Mouse (Mus musculus): ENCODE measurements at regions not wholly inside any gene's neighbourhood (a gene's known extent, or its start where the extent isn't known, plus 50 kb on each side); places are given as distances from the start of the nearest gene placed in this dataset.

GRCm38 (mm10) chr1:43247609-43248008, 50.8 kb upstream of the Fhl2 start:
- no peak for DNase-seq (ENCODE audit: low spot score in 2 of 2)

DNA sequence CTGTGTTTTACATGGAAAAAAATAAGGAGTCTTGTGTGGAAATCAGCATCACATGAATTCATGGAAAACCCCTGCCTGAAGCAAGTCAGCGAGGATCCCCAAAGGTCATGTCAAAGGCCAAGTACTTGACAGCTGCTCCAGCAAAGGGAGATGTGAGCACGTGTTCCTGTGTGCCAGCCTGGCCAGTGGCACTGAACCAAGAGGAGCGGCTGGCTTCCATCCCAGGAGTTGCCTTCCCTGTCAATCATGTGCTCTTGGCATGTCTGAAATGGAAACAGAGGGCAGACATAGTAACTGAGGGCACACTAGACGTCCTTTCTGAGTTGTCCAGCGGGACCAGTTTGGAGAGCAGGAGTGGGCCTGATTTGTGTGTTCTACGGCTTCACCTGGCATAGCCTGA, 53.5 kb upstream of the Fhl2 start:
- no peak for DNase-seq (ENCODE audit: low spot score in 2 of 2)

DNA sequence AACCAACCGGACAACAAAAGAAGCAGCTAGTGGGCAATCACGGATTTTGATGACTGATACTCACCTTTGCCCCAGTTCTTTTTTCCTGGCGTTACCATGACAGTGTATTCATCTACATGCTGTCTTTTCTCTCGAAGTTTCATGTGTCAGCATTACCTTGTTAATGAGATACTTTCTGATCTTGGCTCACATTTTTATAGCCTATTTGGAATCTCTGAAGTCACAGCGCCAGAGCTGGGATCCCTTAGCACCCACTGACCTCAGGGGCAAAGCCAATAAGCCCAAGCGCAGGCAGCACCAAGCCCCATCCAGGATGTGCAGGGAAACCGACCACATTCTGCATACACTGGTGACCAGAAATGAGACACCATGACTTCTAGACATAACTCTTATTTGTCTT, 54.6 kb upstream of the Fhl2 start:
- DNase-seq (ENCODE audit: low spot score in 2 of 2), result no peak

DNA sequence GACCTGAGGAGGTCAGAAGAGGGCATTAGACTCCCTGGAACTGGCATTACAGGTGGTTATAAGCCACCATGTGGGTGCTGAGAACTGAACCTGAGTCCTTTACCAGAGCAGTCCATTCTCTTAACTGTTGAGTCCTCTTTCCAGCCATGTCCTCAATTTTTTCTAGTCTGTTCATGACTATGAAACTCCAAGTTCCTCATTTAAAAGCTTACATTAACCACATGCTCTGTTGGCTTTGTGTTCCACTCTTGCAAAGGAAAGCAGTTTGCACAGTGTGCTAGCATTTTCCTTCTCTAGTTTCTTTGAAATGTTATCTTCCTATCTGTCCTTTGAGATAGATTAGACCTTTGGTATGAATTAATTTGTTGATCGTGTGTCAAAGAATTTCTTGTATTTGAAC, 57.3 kb upstream of the Fhl2 start:
- DNase-seq (ENCODE audit: low spot score in 2 of 2), result no peak

DNA sequence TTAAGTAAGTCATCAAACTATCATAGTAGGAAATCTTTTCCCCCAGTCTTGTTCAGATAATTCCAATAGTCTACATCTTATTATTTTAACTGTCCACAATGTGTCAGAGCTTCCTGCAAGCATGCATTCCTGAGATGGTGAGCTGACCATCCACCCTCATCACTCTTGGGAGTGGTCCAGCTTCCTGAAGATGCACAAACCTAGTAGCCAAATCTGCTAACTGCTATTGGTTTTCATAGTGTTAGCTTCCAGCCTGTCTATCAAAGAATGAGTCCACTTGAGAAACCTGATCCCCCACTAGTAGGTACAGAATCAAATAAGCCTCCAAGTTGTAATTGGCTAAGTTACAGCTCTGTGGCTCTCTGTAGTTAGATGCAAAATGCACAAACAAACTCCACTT, 59.3 kb upstream of the Fhl2 start:
- DNase-seq (ENCODE audit: low spot score in 2 of 2), result no peak

GRCm38 (mm10) chr1:43257909-43258308, 61.1 kb upstream of the Fhl2 start:
- no peak for DNase-seq (ENCODE audit: low spot score in 2 of 2)

- no peak for DNase-seq (ENCODE audit: low spot score in 2 of 2)
Observed at GRCm38 (mm10) chr1:43259841-43260240, 63.1 kb upstream of the Fhl2 start.

DNA sequence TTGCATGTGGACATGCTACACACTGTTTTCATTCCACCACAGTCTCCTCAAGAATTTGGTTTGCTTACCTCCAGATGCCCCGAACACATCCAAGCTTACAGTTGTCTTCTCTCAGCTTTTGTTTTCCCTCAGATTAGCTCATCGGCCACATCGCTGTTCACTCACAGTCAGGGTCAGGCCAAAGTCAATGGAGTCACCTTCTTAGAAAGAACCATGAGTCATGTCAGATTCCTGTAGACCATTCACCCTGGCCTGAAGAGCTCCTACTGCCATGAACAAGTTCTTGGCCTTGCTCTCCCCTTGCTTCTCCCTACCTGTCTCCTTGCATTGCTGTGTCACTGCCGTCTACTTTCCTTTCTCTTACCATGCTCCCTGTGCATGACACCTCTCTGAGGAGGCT, 63.7 kb upstream of the Fhl2 start:
- DNase-seq (ENCODE audit: low spot score in 2 of 2), result no peak

- DNase-seq (ENCODE audit: low spot score in 2 of 2), result peak; percentile 83 to 90
Observed at GRCm38 (mm10) chr1:43264407-43264889, 67.7 kb upstream of the Fhl2 start.

DNA sequence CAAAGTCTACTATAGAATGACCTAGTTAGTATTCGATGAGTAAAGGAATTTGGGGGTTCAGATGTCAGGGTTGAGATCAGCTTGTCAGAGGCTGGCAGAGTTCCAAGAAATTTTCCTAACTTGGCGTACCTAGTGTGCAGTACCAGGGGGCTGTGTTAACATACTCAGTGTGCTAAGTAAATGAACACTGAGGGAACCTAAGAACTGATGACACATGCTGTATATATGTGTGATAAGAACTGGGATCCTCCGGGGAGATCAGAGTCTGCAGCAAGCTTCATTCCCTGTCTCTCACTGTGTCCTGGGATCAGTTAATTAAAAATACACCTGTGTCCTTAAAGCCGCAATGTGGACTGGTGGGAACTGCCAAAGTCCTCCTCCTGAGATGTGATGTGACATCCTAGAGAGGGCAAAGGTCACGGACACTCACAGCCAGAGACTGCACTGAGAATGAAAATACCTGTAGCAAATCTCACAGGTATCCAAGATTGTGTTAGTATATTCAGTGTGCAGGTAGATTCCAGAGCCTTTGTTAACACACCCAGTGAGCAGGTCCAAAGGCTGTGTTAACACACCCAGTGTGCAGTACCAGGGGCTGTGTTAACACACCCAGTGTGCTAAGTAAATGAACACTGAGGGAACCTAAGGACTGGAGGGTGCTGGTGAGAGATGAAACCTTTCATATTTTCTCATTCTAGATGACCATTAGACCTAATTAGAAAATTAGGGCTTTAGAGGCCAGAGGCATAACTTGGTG, 69.1 kb upstream of the Fhl2 start:
- DNase-seq (ENCODE audit: low spot score in 2 of 2), result no peak

DNA sequence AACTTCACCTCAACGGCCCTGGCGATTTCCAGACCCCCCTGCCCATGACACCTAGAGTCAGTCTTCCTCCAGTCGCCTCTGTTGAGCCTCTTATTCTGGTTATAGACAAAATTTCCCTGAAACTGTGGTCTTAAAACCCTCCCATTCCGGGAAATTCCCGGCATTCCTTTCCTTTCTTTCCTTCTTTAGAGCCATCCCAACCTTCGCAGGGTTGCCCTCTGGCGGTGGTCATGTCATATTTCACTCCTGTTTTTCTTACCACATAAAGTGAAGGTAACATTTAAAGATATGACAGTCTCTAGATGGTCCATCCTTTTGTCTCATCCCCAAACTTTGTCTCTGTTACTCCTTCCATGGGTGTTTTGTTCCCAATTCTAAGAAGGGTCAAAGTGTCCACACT, 72.9 kb upstream of the Fhl2 start:
- DNase-seq (ENCODE audit: low spot score in 2 of 2), result peak in 1 of 2 experiments; percentile 8

- no peak for DNase-seq (ENCODE audit: low spot score in 2 of 2)
Observed at GRCm38 (mm10) chr1:43273236-43273868, 76.6 kb upstream of the Fhl2 start.

DNA sequence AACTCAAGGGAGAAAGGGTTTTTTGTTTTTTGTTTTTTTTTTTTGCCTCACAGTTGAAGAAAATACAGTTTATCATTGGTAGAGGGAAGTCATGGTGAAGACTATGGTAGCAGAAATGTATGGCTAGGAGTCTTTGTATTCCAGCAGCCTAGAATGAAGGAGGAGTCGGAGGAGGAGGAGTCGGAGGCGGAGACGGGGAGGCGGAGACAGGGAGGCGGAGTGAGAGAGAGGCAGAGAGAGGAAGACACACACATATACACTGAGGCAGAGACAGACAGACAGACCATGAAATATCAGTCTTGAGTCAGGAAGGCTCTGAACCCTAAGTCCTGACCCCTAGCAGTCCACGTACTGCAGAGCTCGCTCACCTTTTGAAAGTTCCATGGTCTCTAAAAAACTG, 95.0 kb upstream of the Fhl2 start:
- no peak for DNase-seq (ENCODE audit: low spot score in 2 of 2)

DNA sequence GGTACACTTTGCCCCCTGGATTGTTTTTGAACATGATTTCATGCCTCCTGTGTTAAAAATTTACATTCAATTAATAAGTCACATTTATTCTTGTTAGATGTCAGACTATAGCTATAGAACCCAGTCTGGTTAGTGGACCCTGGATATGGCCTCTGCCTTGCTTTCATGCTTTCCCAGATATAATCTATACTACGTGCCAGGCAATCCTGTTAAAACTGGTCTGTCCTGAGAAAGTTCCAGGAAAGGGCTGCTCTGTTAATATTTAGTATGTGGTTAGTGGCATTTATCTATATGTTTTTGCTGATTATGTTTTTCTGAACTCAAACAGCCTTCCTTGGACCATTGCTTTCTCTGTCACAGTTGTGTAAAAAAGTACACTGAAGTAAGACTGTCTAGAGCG, 95.8 kb upstream of the Fhl2 start:
- DNase-seq (ENCODE audit: low spot score in 2 of 2), result no peak

DNA sequence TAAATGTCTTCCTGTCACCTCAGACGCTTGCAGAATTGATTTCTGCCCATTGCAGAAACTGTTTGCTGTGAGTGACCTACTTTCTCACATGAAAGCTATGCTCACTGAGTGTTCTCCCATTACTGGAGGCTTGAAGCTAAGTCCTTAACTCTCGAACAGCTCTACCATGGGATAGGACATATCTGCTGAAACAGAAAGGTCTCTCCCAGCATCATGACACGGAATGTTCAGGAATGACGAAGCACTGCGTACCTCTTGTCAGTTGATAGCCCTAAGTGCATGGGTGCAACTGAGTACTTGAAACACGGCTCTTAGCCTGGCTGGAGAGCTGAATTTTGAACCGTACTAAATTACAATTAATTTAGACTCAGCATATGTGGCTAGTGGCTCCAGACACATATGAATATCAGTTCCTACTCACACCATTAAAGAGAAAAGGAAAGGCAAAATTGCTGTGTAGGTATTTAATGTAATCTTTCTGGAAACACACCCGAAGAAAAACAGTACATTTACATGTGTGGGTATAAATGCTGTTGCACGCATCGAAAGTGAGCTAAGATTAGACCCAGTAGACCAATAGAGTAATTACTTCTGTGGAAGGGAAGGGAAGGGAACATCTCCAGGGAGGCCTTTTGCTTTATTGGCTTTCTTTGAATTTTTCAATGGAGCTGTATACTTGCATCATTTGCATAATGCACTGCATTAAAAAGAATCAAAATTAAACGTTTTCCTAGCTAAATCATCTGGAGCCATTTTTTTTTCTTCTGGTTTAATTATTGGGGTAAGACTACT, 97.6 kb upstream of the Fhl2 start:
- DNase-seq (ENCODE audit: low spot score in 2 of 2), result no peak

DNA sequence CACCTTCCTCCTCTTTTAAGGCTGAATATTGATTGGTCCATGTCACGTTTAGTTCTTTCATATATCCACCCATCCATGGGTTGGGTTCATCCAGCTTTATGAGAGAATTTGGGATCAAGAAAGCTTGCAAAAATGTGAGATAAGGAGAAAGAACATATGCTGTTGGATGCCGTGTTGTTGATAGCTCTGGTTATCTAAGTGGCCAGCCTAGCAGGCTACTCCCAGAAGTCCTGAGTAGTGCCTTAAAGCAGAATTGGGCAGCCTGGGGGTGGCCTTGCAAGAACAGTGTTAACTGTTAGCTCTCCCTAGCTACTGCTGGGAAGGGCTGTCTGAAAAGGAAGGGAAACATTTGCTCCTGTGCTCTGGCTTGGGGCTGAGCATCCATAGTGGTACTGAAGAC, 100.8 kb upstream of the Fhl2 start:
- no peak for DNase-seq (ENCODE audit: low spot score in 2 of 2)

DNA sequence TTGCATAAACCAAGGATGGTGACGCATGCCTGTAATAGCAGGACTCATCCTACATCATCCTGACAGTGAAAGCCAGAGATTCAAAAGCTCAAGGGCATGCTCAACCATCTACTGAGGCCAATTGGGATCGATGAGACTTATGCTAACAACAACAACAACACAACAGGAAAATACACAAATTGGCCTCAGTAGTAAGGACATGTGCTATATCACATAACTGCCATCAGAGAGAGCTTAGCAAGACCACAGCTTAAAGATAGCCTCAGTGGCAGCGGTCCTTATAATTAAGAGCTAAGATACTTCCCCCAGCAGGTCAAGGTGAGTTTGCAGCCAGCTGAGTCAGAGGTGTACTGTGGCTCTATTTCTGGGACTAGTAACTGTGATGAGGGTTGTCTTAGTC, 102.0 kb upstream of the Fhl2 start:
- no peak for DNase-seq (ENCODE audit: low spot score in 2 of 2)

- no peak for DNase-seq (ENCODE audit: low spot score in 2 of 2)
Observed at GRCm38 (mm10) chr1:43299490-43300302, 102.9 kb upstream of the Fhl2 start.

DNA sequence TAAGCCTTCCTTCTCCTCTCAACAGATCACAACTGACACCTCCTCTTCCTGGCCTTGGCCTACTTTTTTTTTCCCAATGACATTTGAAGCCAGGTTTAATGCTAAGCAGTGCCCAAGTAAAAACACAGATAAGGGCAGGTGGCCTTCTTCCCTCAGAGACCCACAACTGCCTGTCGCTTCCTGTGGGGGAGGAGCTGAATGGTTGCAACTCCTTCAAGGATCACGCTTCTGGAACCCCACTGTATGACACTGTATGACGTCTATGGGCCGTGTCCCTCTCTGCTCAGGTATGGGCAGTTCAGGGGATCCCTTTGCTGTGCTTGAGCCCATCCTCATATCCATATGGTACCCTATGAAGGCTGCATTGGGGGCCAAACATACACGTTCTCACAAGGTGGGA, 103.9 kb upstream of the Fhl2 start:
- DNase-seq (ENCODE audit: low spot score in 2 of 2), result no peak

GRCm38 (mm10) chr1:43301866-43302571, 105.2 kb upstream of the Fhl2 start:
- DNase-seq (ENCODE audit: low spot score in 2 of 2), result no peak

DNA sequence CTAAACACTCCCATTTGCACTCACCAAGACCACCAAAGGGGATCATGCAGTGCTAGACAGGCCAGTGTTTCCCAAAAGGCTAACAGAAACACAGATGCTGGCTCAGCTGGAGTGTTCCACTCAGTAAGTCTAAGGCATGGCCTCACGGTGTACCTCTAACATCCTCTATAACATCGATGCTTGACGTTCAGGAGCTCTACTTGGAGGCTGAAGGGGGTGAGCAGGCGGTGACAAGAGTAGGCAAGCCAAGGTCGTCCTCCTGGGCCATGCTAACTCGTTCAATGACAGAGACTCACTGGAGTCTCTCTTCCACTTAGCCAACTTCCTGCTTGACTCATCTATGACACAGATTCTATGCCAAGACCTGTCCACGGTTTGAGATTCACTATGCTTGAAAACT, 105.9 kb upstream of the Fhl2 start:
- no peak for DNase-seq (ENCODE audit: low spot score in 2 of 2)
